Mouse (Mus musculus): Measurements from ENCODE around the gene Tlr13.

- TF ChIP-seq GATA1 (IDR thresholded peaks at IDR 0.05; ENCODE audit: borderline replicate concordance, low read length) (no peak), FLI1 (IDR thresholded peaks at IDR 0.05; ENCODE audit: low read length) (no peak)
These were observed 42.7 kb downstream of the Tlr13 start for GRCm38 (mm10) chrX:106185706-106186105.

Data from megakaryocyte, embryonic 14.5 days (primary cell).